Mouse (Mus musculus): ENCODE results near the gene Ankrd13a. TPM values are rescaled to one million over a fixed set of nuclear protein-coding genes. Genes with fewer than 3 reads are reported as not detected.
A peak's percentile ranks its signal among the peaks of the same experiment; 100 is the strongest.

Gene Ankrd13a
- polyA plus RNA-seq, 1 experiment from 2014 or later, result 41.2 TPM

DNA sequence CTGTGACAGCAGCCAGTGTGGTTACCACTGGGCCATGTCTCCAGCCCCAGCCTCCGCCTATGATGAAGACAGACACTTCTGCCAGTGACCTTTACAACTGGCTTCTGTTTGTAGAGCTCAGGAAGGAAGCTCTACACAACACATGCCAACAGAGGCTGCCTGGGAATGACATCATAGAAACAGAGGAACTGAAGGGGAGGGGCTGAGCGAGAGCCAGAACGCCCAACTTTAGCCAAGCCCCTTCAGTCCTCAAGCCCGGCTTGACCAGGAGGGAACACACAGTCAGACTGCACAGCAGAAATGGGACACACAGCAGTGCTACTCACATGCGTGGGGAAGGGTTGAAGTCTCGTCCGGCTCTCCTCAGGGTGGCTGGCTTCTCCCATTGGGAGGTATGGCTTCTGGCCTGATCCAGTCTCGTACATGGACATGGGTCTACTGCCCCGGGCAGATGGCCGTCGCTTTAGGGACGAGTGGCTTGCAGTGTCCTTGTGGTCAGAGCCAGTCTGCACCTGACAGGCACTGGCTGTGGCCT is 35.7 kb upstream of the Ankrd13a start:
- no peak overlapping the region for H3K4me3 ChIP-seq (ENCODE audit: control insufficient read depth in 1 of 2, insufficient read depth in 1 of 2, low read depth in 1 of 2, low read length in 2 of 2)
- H3K9me3 ChIP-seq (ENCODE audit: control insufficient read depth, low read length), result no peaks in the 10 kb centered on the region
- peak; percentile 22 for ATAC-seq (ENCODE audit: insufficient number of reproducible peaks, insufficient read depth, low FRiP score, low read depth)
- peaks cover 92% of the 10 kb centered on the region for H3K36me3 ChIP-seq (ENCODE audit: control insufficient read depth, insufficient read depth, low read length)
- H3K4me1 ChIP-seq (ENCODE audit: control insufficient read depth in 2 of 2, insufficient read depth in 2 of 2, low read length in 2 of 2), result peaks cover 16 to 31% of the 10 kb centered on the region in 2 experiments
- H3K27ac ChIP-seq (replicated peaks in 1 of 2; ENCODE audit: control insufficient read depth in 1 of 2, insufficient read depth in 1 of 2, low read depth in 2 of 2, low read length in 2 of 2), result peak overlapping the region; percentile 51 to 70; a peak in 3 of 4 replicates
- H3K9ac ChIP-seq (ENCODE audit: low read length), result no peak overlapping the region
- no peak overlapping the region for H3K4me2 ChIP-seq (ENCODE audit: low read length)
- 74% methylated on average over 12 of the region's 12 CpGs for WGBS
- H3K27me3 ChIP-seq (ENCODE audit: control insufficient read depth, insufficient read depth, low read length), result no peaks in the 10 kb centered on the region

DNA sequence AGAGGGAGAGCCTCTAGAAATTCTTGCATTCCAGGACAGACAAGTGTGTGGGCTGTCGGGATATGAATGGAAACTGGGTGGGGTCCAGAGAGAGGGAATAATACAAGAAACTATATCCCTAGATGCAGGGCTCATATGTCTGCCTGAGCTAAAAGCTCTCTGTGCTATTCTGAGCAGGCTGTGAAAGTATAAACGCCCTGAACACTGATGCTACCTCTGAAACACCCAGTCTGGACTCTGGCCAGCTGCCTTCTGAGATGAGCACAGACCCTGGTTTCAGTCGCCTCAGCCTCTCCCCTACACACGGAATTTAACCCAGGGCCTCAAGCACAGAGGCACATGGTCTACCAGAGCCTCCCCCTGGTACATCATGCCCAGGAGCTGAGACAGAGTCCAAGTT is 33.9 kb upstream of the Ankrd13a start:
- Histone ChIP-seq H3K4me2 (ENCODE audit: low read length) (no peak overlapping the region), H3K9me3 (ENCODE audit: control insufficient read depth, low read length) (no peaks in the 10 kb centered on the region), H3K27me3 (ENCODE audit: control insufficient read depth, insufficient read depth, low read length) (no peaks in the 10 kb centered on the region), H3K4me3 (ENCODE audit: control insufficient read depth in 1 of 2, insufficient read depth in 1 of 2, low read depth in 1 of 2, low read length in 2 of 2) (no peak overlapping the region), H3K4me1 (ENCODE audit: control insufficient read depth in 2 of 2, insufficient read depth in 2 of 2, low read length in 2 of 2) (peaks cover 20 to 36% of the 10 kb centered on the region in 2 experiments), H3K36me3 (ENCODE audit: control insufficient read depth, insufficient read depth, low read length) (peaks cover 94% of the 10 kb centered on the region), H3K27ac (replicated peaks in 1 of 2; ENCODE audit: control insufficient read depth in 1 of 2, insufficient read depth in 1 of 2, low read depth in 2 of 2, low read length in 2 of 2) (peak overlapping the region; percentile 5 to 50; a peak in 2 of 4 replicates), H3K9ac (ENCODE audit: low read length) (peak overlapping the region; percentile 25; the same call in 1 of the 2 replicates)
- ATAC-seq (ENCODE audit: insufficient number of reproducible peaks, insufficient read depth, low FRiP score, low read depth), result no peak
- 20% methylated on average over 4 of the region's 4 CpGs for WGBS

DNA sequence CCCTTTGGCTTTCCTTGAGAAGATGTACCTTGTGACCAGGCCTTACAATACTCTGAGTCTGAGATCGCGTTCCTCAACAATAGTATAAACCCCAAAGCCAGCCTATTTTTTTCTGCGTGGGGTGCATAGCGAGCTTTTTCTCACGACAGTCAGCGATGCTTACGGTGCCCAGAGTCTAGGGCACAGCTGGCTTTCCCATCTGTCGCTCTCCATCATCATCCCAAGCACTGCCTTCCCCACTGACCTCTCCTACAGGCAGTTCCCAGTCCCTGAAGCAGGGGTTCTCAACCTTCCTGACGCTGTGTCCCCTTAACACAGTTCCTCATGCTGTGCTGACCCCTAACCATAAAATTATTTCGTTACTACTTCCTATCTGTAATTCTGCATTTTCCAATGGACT is 31.9 kb upstream of the Ankrd13a start:
- Histone ChIP-seq H3K9ac (ENCODE audit: low read length) (no peak overlapping the region), H3K4me1 (ENCODE audit: control insufficient read depth in 2 of 2, insufficient read depth in 2 of 2, low read length in 2 of 2) (peaks cover 19 to 33% of the 10 kb centered on the region in 2 experiments), H3K4me2 (ENCODE audit: low read length) (no peak overlapping the region), H3K36me3 (ENCODE audit: control insufficient read depth, insufficient read depth, low read length) (peaks cover 88% of the 10 kb centered on the region), H3K27ac (replicated peaks in 1 of 2; ENCODE audit: control insufficient read depth in 1 of 2, insufficient read depth in 1 of 2, low read depth in 2 of 2, low read length in 2 of 2) (0 out of 4 replicates have a peak overlapping the region, but pooled peaks of 1 of the 2 experiments have one; percentile 38), H3K27me3 (ENCODE audit: control insufficient read depth, insufficient read depth, low read length) (no peaks in the 10 kb centered on the region), H3K9me3 (ENCODE audit: control insufficient read depth, low read length) (no peaks in the 10 kb centered on the region), H3K4me3 (ENCODE audit: control insufficient read depth in 1 of 2, insufficient read depth in 1 of 2, low read depth in 1 of 2, low read length in 2 of 2) (no peak overlapping the region)
- WGBS, result 92% methylated on average over 10 of the region's 10 CpGs
- no peak for ATAC-seq (ENCODE audit: insufficient number of reproducible peaks, insufficient read depth, low FRiP score, low read depth)

DNA sequence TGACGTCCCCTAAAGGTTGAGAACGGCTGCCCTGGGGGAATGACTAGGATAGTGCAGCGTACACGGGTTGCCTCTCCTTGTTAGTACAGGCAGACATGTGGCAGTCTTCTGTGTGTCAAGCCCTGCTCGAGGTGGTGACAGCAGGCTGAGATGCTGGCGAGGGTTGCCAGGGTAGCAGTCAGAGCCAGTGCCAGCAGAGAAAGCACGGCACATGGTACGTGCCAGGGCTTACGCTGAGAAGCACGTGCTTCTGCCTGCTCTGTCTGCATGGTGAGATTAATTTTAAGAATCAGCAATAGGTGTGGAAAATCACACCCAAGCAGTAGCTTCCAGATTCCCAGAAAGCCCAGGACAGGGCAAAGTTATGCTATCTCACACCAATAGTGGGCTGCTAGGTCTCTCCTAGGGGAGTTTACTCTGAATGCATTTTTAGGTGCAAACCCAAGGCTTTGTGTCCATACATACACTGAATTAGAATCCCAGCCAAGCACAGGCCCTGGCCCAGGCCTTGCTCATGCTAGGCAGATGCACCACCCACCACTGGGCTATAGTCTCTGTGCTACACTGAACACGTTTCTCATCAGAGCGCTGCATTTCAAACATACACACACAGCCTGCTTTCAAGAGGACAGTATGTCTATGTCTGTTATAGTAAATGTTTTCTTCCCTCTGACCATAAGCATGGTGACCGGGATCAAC is 31.3 kb upstream of the Ankrd13a start:
- Histone ChIP-seq H3K36me3 (ENCODE audit: control insufficient read depth, insufficient read depth, low read length) (peaks cover 88% of the 10 kb centered on the region), H3K27me3 (ENCODE audit: control insufficient read depth, insufficient read depth, low read length) (no peaks in the 10 kb centered on the region), H3K4me2 (ENCODE audit: low read length) (no peak overlapping the region), H3K27ac (replicated peaks in 1 of 2; ENCODE audit: control insufficient read depth in 1 of 2, insufficient read depth in 1 of 2, low read depth in 2 of 2, low read length in 2 of 2) (peak overlapping the region; percentile 28 to 51), H3K9ac (ENCODE audit: low read length) (no peak overlapping the region), H3K4me1 (ENCODE audit: control insufficient read depth in 2 of 2, insufficient read depth in 2 of 2, low read length in 2 of 2) (peaks cover 18 to 27% of the 10 kb centered on the region in 2 experiments), H3K4me3 (ENCODE audit: control insufficient read depth in 1 of 2, insufficient read depth in 1 of 2, low read depth in 1 of 2, low read length in 2 of 2) (no peak overlapping the region), H3K9me3 (ENCODE audit: control insufficient read depth, low read length) (no peaks in the 10 kb centered on the region)
- WGBS, result 61% methylated on average over 13 of the region's 13 CpGs
- ATAC-seq (ENCODE audit: insufficient number of reproducible peaks, insufficient read depth, low FRiP score, low read depth), result peak; percentile 68

DNA sequence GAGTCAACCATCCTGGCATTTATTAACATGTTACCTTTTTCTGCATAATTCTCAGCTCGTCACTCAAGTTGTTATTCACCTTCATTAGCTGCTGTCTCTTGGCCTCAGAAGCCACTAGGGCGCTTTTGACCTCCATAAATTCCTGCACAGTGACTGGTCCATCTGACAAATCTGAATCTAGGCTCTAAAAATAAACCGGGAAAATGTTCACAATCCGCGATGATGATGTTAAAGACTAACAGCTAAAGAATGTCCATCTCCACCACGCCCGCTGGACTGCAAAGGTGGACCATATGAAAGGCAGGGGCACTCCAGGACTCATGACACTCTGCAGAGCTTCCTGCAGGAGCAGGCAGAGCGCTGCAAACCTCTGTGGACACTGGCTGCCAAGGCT is 30.8 kb upstream of the Ankrd13a start:
- no peaks in the 10 kb centered on the region for H3K27me3 ChIP-seq (ENCODE audit: control insufficient read depth, insufficient read depth, low read length)
- no peak overlapping the region for H3K4me3 ChIP-seq (ENCODE audit: control insufficient read depth in 1 of 2, insufficient read depth in 1 of 2, low read depth in 1 of 2, low read length in 2 of 2)
- H3K27ac ChIP-seq (replicated peaks in 1 of 2; ENCODE audit: control insufficient read depth in 1 of 2, insufficient read depth in 1 of 2, low read depth in 2 of 2, low read length in 2 of 2), result peak overlapping the region in 1 of 2 experiments; percentile 51; a peak in 2 of 4 replicates
- 61% methylated on average over 8 of the region's 8 CpGs for WGBS
- ATAC-seq (ENCODE audit: insufficient number of reproducible peaks, insufficient read depth, low FRiP score, low read depth), result no peak
- H3K4me2 ChIP-seq (ENCODE audit: low read length), result no peak overlapping the region
- peaks cover 88% of the 10 kb centered on the region for H3K36me3 ChIP-seq (ENCODE audit: control insufficient read depth, insufficient read depth, low read length)
- H3K9me3 ChIP-seq (ENCODE audit: control insufficient read depth, low read length), result no peaks in the 10 kb centered on the region
- H3K9ac ChIP-seq (ENCODE audit: low read length), result no peak overlapping the region
- H3K4me1 ChIP-seq (ENCODE audit: control insufficient read depth in 2 of 2, insufficient read depth in 2 of 2, low read length in 2 of 2), result peaks cover 18 to 22% of the 10 kb centered on the region in 2 experiments

DNA sequence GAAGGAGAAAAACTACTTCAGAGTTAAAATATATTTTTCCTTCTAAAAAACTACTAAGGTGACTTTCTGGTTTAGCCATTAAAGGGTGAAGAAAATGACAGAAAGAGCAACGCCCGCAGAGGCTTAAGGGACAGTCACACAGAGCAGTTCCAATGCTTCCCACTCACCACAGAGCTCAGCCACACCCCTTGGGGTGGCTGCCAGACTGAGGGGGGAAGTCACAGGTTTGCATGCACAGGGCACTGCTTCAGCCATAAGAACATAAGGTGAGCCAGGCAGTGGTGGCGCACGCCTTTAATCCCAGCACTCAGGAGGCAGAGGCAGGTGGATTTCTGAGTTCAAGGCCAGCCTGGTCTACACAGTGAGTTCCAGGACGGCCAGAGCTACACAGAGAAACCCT is 28.9 kb upstream of the Ankrd13a start:
- no peak for ATAC-seq (ENCODE audit: insufficient number of reproducible peaks, insufficient read depth, low FRiP score, low read depth)
- Histone ChIP-seq H3K9me3 (ENCODE audit: control insufficient read depth, low read length) (no peaks in the 10 kb centered on the region), H3K4me3 (ENCODE audit: control insufficient read depth in 1 of 2, insufficient read depth in 1 of 2, low read depth in 1 of 2, low read length in 2 of 2) (no peak overlapping the region), H3K9ac (ENCODE audit: low read length) (no peak overlapping the region), H3K4me1 (ENCODE audit: control insufficient read depth in 2 of 2, insufficient read depth in 2 of 2, low read length in 2 of 2) (peaks cover 12 to 15% of the 10 kb centered on the region in 2 experiments), H3K36me3 (ENCODE audit: control insufficient read depth, insufficient read depth, low read length) (peaks cover 89% of the 10 kb centered on the region), H3K27me3 (ENCODE audit: control insufficient read depth, insufficient read depth, low read length) (no peaks in the 10 kb centered on the region), H3K4me2 (ENCODE audit: low read length) (no peak overlapping the region), H3K27ac (replicated peaks in 1 of 2; ENCODE audit: control insufficient read depth in 1 of 2, insufficient read depth in 1 of 2, low read depth in 2 of 2, low read length in 2 of 2) (no peak overlapping the region)
- 87% methylated on average over 5 of the region's 5 CpGs for WGBS

DNA sequence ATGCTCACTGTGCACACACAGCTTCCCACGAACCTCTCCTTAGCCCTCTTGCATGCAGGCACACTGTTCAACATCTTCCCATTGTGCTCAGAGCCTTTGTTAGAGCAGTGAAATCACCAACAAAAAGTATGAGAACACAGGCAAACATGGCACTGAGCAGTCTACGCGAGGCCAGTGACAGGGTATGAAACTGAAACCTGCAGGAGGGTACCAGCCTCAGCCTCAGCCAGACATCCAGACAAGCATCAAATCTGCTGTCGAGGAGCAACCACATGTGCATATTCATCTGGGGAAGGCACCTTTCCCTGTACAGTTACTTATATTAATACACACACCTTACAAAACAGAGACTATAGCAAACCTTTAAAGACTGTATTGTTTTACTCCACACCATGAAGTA is 27.6 kb upstream of the Ankrd13a start:
- Histone ChIP-seq H3K4me2 (ENCODE audit: low read length) (no peak overlapping the region), H3K27ac (replicated peaks in 1 of 2; ENCODE audit: control insufficient read depth in 1 of 2, insufficient read depth in 1 of 2, low read depth in 2 of 2, low read length in 2 of 2) (no peak overlapping the region), H3K4me1 (ENCODE audit: control insufficient read depth in 2 of 2, insufficient read depth in 2 of 2, low read length in 2 of 2) (peaks cover 11 to 12% of the 10 kb centered on the region in 2 experiments), H3K4me3 (ENCODE audit: control insufficient read depth in 1 of 2, insufficient read depth in 1 of 2, low read depth in 1 of 2, low read length in 2 of 2) (no peak overlapping the region), H3K27me3 (ENCODE audit: control insufficient read depth, insufficient read depth, low read length) (no peaks in the 10 kb centered on the region), H3K9me3 (ENCODE audit: control insufficient read depth, low read length) (no peaks in the 10 kb centered on the region), H3K36me3 (ENCODE audit: control insufficient read depth, insufficient read depth, low read length) (peaks cover 92% of the 10 kb centered on the region), H3K9ac (ENCODE audit: low read length) (no peak overlapping the region)
- 84% methylated on average over 4 of the region's 4 CpGs for WGBS
- no peak for ATAC-seq (ENCODE audit: insufficient number of reproducible peaks, insufficient read depth, low FRiP score, low read depth)
